Mouse (Mus musculus) adrenal gland, adult 18-20 months (tissue): ENCODE results near the gene Slc1a5. TPM values are rescaled to one million over a fixed set of nuclear protein-coding genes. Genes with fewer than 3 reads are reported as not detected.
A peak's percentile ranks its signal among the peaks of the same experiment; 100 is the strongest.

ENCODE experiments used
- DNase-seq, 2 experiments: peaks; one replicate each; pipeline ENCODE4 v3.0.0; 2021 to 2022; ENCODE audit warnings: low spot score in 2 of 2
- total RNA-seq, 2 experiments: library from RNA; stranded (reverse); gene quantifications; 1 replicate in 1 of 2; 2 replicates in 1 of 2; pipeline ENCODE4 v1.2.3; 2021

Gene Slc1a5
- total RNA-seq, 2 experiments from 2014 or later, result 89.3 to 253 TPM

DNA sequence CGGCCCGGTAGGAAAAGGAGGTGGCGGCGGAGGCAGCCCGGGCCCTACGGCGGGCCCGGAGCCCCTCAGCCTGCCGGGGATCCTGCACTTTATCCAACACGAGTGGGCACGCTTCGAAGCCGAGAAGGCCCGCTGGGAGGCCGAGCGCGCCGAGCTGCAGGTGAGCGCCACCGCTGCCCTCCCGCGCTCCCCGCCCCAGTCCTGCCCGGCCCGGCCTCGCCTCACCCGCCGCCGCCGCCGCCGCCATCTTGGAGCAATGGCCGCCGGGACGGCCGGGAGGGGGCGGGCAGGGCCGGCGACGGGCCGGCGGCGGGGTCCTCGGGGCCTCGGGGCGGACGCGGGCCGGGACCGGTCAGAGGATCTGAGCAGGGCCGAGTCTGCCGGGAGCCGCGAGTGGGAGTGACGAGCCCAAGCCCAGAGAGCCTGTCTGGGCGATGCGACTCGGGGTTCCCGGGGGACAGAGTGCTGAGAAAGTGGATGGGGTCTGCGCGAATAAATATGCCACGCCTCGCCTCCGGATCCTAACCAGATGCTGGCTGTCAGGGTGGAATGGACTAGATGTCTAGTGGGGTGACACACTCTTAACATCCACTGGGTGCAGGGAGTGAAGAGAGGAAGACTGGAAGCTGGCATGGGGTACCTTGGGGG, 35.5 kb downstream of the Slc1a5 start, which contains the start of gene Fkrp:
Gene Fkrp (minus strand): TSS at position 258 of the 648 bp plus-strand sequence.
- DNase-seq, result peak; percentile 71 to 73

- DNase-seq, result no peak
Measured at GRCm38 (mm10) chr7:16817693-16818092, 36.6 kb downstream of the Slc1a5 start.

DNA sequence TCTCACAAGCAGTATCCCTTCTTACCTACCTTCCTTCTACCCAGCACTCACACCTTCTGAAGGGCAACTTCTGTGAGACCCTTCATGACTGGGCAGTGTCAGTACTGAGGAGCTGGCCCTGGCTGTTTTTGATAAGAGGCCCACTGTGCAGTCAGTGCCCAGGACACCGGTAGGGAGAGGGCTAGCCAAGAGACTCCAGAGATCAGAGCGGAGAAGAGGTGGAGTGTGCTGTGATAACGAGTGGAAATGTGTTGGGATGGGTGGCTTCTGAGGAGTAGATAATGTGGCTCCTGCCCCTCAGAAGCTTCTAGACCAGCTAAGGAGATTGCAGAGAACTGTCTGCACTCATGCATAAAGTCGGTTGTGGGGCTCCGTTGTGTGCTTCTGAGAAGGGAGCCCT, 38.7 kb downstream of the Slc1a5 start:
- no peak for DNase-seq

GRCm38 (mm10) chr7:16820271-16820763, 39.2 kb downstream of the Slc1a5 start:
- DNase-seq, result no peak

DNA sequence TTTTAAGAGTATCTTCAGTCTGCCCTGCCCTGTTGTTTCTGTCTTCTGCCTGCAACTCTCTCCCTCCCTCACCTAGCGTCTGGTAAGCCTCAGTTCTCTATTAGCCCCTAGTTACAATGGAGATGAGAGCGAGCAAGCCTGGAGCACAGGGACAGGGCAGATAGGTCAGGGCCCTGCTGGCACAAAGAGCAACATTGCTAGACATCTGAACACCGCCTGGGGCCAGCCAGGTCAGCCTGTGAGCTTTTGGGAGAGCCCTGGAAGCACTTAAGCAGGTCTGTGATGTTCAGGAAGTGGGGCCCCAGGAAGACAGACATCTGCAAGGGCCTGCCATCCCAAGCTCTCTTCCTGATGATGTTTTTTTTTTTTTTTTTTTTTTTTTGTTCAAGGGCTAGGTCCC, 40.0 kb downstream of the Slc1a5 start:
- no peak for DNase-seq

DNA sequence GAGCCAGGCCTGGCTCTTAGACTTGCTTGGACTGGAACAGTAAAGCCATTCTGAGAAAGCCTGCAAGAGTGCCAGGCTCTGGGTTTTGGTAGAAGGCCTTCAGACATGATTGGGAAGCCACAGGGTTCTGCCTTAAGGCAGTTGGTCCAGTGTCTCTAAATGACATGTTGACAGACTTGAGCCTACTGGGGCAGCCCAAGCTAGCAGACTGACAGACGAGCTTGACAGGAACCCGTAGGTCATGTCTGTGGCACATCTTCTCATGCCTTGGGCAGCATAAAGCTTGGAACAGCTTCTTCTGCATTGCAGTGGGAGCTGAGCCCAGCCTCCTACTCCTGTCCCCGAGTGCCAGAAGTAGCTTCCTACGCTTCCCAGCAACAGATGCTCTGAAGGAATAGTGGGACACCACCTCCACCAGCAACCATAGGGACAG, 40.5 kb downstream of the Slc1a5 start:
- DNase-seq, result no peak

- no peak for DNase-seq
Measured at GRCm38 (mm10) chr7:16823734-16824133, 42.6 kb downstream of the Slc1a5 start.

DNA sequence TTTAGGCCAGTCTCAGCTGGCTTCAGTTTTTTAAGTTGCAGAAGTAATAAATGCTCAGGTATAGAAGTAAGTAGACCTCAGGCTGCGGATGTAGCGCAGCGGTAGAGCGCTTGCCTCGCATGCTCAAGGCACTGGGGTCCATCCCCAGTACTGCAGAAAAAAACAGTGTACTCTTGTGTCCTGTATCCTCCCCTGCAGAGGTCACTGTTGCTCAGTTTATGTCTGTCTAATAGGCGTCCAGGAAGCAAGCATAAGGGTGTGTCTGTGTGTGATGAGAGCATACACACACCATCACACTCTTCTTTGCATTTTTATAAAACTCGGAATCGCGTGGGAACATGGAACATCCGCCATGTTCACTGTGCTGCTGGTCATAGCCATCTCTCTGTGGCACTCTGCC, 44.6 kb downstream of the Slc1a5 start:
- DNase-seq, result no peak

DNA sequence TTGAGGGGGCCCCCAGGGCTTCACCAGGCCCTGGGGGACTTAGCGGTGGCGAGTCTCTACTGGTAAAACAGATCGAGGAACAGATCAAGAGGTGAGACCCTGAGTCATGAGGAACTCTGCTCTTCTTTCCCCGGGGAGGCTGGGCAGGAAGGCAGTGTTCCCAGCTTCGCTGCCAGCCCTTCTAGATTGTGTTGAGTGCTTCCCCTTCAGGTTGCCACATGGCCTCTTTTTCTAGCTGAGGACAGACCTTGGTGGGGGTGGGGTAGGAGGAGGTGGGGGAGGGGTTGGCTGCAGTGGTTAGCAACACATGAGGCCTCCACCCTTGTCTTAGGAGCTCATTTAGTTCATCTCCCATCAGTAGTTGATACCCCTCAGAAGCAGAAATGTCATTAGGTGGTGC, 45.4 kb downstream of the Slc1a5 start:
- no peak for DNase-seq

- no peak for DNase-seq
Measured at GRCm38 (mm10) chr7:16827274-16827673, 46.1 kb downstream of the Slc1a5 start.

- no peak for DNase-seq
Measured at GRCm38 (mm10) chr7:16830449-16830848, 49.3 kb downstream of the Slc1a5 start.

DNA sequence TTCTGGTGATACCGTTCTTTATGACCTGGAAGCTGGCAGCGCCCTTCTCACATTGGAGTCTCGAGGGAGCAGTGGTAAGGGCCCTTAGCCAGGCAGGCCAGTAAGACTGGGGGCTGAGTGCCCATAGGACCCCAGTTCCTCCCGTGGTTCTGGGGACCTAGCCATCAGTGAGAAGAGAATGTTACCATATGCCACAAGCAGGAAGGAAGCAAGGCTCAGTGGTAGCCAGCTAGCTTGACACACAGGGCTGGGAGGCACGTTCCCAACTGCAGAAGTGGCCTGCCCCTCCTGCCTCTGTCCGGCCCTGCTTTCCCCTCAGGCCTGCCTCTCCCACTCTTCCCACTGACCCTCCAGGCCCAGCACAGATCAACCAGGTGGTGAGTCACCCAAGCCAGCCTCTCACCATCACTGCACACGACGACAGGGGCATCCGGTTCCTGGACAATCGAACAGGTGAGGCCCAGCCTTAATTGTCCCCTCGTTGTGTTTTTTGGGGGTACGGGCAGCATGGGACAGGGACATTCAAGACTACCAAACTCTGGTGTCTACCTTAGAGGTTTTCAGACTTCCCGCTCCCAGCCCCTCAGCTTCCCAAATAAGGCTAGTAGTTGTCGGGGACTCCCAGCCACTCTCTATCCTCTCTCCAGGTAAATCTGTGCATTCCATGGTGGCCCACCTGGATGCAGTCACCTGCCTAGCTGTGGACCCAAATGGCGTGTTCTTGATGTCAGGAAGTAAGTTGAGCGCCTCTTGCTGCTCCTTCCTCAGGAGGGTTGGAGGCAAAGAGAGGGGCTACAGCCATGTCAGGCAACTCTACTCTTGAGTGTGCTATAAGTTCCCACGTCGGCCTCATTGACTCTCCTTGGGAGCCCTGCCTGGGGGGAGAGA, 57.0 kb downstream of the Slc1a5 start:
- DNase-seq, result no peak

- no peak for DNase-seq
Measured at GRCm38 (mm10) chr7:16838804-16839426, 57.8 kb downstream of the Slc1a5 start.

DNA sequence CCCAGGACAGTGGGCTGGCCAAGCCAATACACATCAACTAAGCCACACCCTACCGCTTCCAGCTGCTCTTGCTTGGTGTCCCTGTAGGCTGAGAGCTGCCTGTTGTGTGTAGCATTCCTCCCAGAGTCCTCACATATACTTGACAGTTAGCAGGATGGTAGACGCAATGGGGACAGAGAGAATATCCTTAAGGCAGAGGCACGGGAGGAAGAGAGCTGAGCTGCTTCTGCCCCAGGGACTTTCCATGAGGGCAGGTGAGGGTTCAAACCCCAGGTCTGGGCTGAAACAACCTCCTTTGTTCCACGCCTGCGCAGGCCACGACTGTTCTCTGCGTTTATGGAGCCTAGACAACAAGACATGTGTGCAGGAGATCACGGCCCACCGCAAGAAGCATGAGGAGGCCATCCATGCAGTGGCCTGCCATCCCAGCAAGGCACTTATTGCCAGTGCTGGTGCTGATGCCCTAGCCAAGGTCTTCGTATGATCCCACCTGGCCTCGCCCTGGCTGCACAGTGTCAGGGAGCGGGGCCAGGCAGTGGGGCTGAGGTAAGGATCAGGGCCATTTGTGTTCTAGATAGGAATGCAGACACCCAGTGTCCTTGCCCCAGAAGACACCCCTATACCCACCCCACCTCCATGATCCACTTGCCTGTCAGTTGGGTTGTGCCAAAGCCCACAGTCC, 58.4 kb downstream of the Slc1a5 start:
- no peak for DNase-seq

GRCm38 (mm10) chr7:16840109-16840491, 59.0 kb downstream of the Slc1a5 start:
- no peak for DNase-seq

DNA sequence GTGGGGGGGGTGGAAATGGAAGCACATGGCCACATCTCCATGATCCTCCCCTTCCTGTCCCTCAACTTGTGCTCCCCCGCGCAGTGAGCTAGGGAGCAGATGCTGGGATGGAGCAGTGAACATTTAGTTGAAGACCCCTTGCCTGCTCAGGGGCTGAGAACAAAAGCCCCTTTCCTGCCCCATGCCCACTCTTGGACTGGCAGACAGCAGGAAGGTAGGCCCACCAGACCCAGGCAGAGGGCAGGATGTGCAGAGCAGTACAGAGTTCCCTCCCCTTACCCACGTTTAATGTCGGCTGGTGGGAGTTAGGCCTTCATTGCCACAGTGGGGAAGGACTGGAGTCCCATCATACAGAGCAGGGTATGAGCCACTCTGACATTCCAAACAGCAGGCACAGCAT, 59.9 kb downstream of the Slc1a5 start:
- DNase-seq, result no peak

DNA sequence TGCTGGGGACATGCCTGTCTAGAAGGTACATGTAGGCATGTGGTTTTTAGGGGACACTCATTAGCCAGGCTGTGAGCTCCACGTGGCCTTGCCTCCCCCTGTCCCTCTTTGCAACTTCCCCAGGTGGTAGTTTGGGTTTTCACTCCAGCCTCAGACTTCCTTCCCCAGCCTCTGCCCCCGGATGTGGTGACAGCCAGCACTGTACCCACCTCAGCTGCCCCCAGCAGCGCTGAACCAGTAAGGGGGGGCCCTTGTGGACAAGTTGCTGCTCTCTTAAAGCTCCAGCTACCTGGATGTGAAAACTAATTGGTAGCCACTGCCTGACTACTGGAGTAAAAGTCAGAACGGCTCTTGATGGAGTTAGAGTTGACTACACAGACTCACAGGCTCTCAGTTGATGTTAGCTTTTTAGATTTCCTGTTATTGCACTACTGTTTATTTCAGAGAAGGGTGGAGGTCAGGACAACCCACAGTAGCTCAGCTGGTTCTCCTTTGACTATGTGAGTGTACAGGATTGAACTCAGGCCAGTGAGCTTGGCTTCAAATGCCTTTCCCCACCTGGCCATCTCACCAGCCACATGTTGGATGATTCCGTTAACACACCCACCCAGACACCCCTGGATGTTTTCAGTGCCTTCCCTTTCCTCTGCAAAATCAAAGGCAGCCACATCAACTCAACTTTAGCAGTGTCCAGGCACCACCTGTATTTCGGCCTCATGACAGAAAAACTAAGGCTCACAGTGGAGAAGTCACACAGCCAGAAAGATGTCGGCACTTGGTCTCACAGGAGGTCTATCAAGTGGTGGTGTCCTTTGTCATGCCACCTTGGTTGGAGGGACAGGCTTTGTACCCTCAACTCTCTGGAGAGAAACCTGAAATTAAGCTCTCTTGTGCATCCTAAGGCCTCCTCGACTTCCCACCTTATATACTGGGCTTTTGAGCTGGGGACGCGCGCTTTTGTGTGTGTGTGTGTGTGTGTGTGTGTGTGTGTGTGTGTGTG, 60.7 kb downstream of the Slc1a5 start:
- no peak for DNase-seq

DNA sequence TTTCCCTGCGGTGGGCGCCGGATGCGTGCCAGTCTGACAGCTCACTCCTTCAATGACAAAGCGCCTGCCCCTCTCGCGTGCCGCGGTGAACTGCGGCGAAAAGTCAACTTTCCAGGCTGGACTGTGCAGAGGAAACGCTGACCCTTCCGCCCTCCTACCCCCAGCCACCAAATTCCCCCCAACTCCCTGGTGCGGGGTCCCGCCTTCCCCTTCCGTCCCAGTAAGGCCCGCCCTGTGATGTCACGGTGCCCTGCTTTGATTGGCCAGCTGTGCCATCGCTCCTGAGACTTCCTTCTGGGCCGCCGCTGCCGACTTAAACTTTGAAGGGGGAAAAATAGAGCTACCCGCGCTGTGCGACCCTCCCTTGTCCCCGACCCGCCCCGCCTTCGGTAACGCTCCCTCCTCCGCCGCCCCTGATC, 61.5 kb downstream of the Slc1a5 start, which contains the start of gene Prkd2:
Gene Prkd2 (plus strand): TSS at position 258 of the 419 bp plus-strand sequence.
- DNase-seq, result peak; percentile 89 to 91

DNA sequence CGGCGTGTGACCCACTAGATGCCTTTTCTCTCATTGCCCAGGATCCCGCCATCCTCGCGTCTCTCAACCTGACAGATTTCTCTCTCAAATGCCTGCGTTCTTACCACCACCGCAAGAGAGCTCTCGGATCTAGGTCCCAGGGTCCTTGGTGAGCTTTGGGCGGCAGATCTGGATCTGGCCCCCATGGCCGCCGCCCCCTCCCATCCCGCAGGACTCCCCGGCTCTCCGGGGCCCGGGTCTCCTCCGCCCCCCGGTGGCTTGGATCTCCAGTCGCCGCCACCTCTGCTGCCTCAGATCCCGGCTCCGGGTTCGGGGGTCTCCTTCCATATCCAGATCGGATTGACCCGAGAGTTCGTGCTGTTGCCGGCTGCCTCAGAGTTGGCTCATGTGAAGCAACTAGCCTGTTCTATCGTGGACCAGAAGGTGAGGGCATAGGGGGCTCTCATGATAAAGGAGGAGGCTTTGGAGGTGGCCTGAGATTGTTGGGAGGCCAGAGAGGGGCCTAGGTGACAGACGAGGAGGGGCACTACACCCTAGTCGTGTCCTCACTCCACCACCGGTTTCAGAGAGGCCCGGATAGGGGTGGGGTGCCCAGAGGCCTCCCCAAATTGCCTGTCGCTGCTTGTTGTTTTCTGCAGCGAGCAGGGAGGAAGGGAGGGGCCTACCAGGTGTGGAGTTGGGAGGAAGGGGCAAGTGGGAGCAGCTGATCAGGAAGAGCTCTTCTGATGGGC, 62.5 kb downstream of the Slc1a5 start:
- DNase-seq, result no peak
